Mouse (Mus musculus) intestine, embryonic 16.5 days (tissue): ENCODE results near the gene Rps16. TPM values are rescaled to one million over a fixed set of nuclear protein-coding genes. Genes with fewer than 3 reads are reported as not detected.
"Not testable (repeated sequence)": the region's sequence is repeated elsewhere in the genome, so short reads cannot be mapped to it uniquely, and the experiment has no call there.

ENCODE experiments used
- ATAC-seq: fragments of 200-750 bp; cut with Nextera tagmentation; 2 replicates; pipeline ENCODE4 v1.8.0; 2017; ENCODE audit warnings: moderate TSS enrichment, moderate library complexity
- H3K27ac ChIP-seq: fragments of 300-500 bp; sonication (generic); 2 replicates; pipeline ENCODE4 v1.5.1; 2014; ENCODE audit warnings: mild to moderate bottlenecking, low read length
- H3K27me3 ChIP-seq: fragments of 300-500 bp; sonication (generic); replicated peaks from 2 replicates; pipeline ENCODE4 v1.6.1; 2014; ENCODE audit warnings: low read length, control low read depth, mixed read lengths; ENCODE audit not compliant: control insufficient read depth, insufficient read depth
- H3K36me3 ChIP-seq: fragments of 300-500 bp; sonication (generic); 2 replicates; pipeline ENCODE4 v1.6.1; 2014; ENCODE audit warnings: low read length, control low read depth; ENCODE audit not compliant: control insufficient read depth, insufficient read depth
- H3K4me1 ChIP-seq: fragments of 300-500 bp; sonication (generic); 2 replicates; pipeline ENCODE4 v1.6.1; 2014; ENCODE audit warnings: low read length, control low read depth, mixed read lengths; ENCODE audit not compliant: control insufficient read depth, insufficient read depth
- H3K4me2 ChIP-seq: fragments of 300-500 bp; sonication (generic); 2 replicates; pipeline ENCODE4 v1.6.1; 2014; ENCODE audit warnings: low read depth, low read length, control low read depth
- H3K4me3 ChIP-seq: fragments of 300-500 bp; sonication (generic); 2 replicates; pipeline ENCODE4 v1.5.1; 2014; ENCODE audit warnings: mild to moderate bottlenecking, low read length
- H3K9ac ChIP-seq: fragments of 300-500 bp; sonication (generic); 2 replicates; pipeline ENCODE4 v1.6.1; 2014; ENCODE audit warnings: low read depth, low read length
- H3K9me3 ChIP-seq: fragments of 300-500 bp; sonication (generic); 2 replicates; pipeline ENCODE4 v1.6.1; 2016; ENCODE audit warnings: low read length, control low read depth; ENCODE audit not compliant: control insufficient read depth
- WGBS: fragments of 180-500 bp; shearing (Covaris S2); extraction: QIAGEN DNeasy Blood & Tissue Kit; methylation state at CpG from one replicate; pipeline ENCODE4 v1.1.7; 2014; 5-methylcytosine and 5-hydroxymethylcytosine counted together
- polyA plus RNA-seq: library from polyadenylated mRNA; unstranded; fragments of >200 nt; fragmentation: Nextera tagmentation; extraction: Ambion mirVana; gene quantifications from 2 replicates; pipeline ENCODE4 v1.2.1, GENCODE M21; 2015

Gene Rps16
- polyA plus RNA-seq, 1 experiment from 2014 or later = 1,010 TPM

- WGBS = 37% methylated on average over 11 of the region's 11 CpGs
- ATAC-seq = peak; percentile 70
- Histone ChIP-seq H3K36me3 (peaks cover under 1% of the 10 kb centered on the region; the same call in 1 of the 2 replicates), H3K9ac (peak overlapping the region; percentile 79), H3K27me3 (no peaks in the 10 kb centered on the region), H3K9me3 (no peaks in the 10 kb centered on the region), H3K4me1 (peaks cover 47% of the 10 kb centered on the region), H3K4me3 (no peak overlapping the region), H3K27ac (peak overlapping the region; percentile 100), H3K4me2 (peak overlapping the region; percentile 62)
These were observed 32.5 kb downstream of the Rps16 start for GRCm38 (mm10) chr7:28382981-28383396.

GRCm38 (mm10) chr7:28383606-28384005 lies 33.2 kb downstream of the Rps16 start:
- Histone ChIP-seq H3K36me3 (peaks cover 5% of the 10 kb centered on the region; the same call in 1 of the 2 replicates), H3K9ac (0 out of 2 replicates have a peak overlapping the region, but pooled peaks have one; percentile 35), H3K9me3 (no peaks in the 10 kb centered on the region), H3K4me3 (no peak overlapping the region), H3K4me1 (peaks cover 45% of the 10 kb centered on the region), H3K27me3 (no peaks in the 10 kb centered on the region), H3K4me2 (no peak overlapping the region), H3K27ac (peak overlapping the region; percentile 100)
- ATAC-seq = no peak
- WGBS = 72% methylated on average over 4 of the region's 4 CpGs

- Histone ChIP-seq H3K27ac (peak overlapping the region; percentile 100), H3K36me3 (peaks cover 8% of the 10 kb centered on the region; the same call in 1 of the 2 replicates), H3K4me2 (no peak overlapping the region), H3K9ac (no peak overlapping the region), H3K9me3 (no peaks in the 10 kb centered on the region), H3K4me3 (no peak overlapping the region), H3K4me1 (peaks cover 45% of the 10 kb centered on the region), H3K27me3 (no peaks in the 10 kb centered on the region)
- no peak for ATAC-seq
- 78% methylated on average over 6 of the region's 6 CpGs for WGBS
These were observed 33.7 kb downstream of the Rps16 start for GRCm38 (mm10) chr7:28384162-28384561.

- WGBS = 88% methylated on average over 9 of the region's 9 CpGs
- Histone ChIP-seq H3K36me3 (peaks cover 12% of the 10 kb centered on the region), H3K9ac (no peak overlapping the region), H3K27me3 (no peaks in the 10 kb centered on the region), H3K4me3 (no peak overlapping the region), H3K27ac (no peak overlapping the region), H3K9me3 (no peaks in the 10 kb centered on the region), H3K4me2 (no peak overlapping the region), H3K4me1 (peaks cover 38% of the 10 kb centered on the region)
- no peak for ATAC-seq
These were observed 34.7 kb downstream of the Rps16 start for GRCm38 (mm10) chr7:28385196-28385595.

GRCm38 (mm10) chr7:28386007-28386406 lies 35.6 kb downstream of the Rps16 start:
- 81% methylated on average over 7 of the region's 7 CpGs for WGBS
- Histone ChIP-seq H3K4me2 (no peak overlapping the region), H3K9me3 (no peaks in the 10 kb centered on the region), H3K9ac (peak overlapping the region; percentile 43), H3K4me3 (no peak overlapping the region), H3K27ac (peak overlapping the region; percentile 77), H3K27me3 (no peaks in the 10 kb centered on the region), H3K4me1 (peaks cover 32% of the 10 kb centered on the region), H3K36me3 (peaks cover 15% of the 10 kb centered on the region)
- no peak for ATAC-seq

- Histone ChIP-seq H3K27me3 (no peaks in the 10 kb centered on the region), H3K4me3 (no peak overlapping the region), H3K27ac (peak overlapping the region; percentile 77), H3K4me2 (no peak overlapping the region), H3K36me3 (peaks cover 15% of the 10 kb centered on the region), H3K4me1 (peaks cover 30% of the 10 kb centered on the region), H3K9ac (peak overlapping the region; percentile 43), H3K9me3 (no peaks in the 10 kb centered on the region)
- ATAC-seq = peak; percentile 16
- WGBS = 2% methylated on average over 4 of the region's 4 CpGs
These were observed 36.0 kb downstream of the Rps16 start for GRCm38 (mm10) chr7:28386462-28386861.

- 78% methylated on average over 6 of the region's 6 CpGs for WGBS
These were observed 36.4 kb downstream of the Rps16 start for GRCm38 (mm10) chr7:28386877-28387276.

GRCm38 (mm10) chr7:28387384-28387783 lies 36.9 kb downstream of the Rps16 start:
- ATAC-seq, H3K27ac ChIP-seq, H3K9me3 ChIP-seq, H3K9ac ChIP-seq, H3K4me2 ChIP-seq, H3K27me3 ChIP-seq, H3K4me3 ChIP-seq: not testable (repeated sequence)
- Histone ChIP-seq H3K4me1 (peaks cover 29% of the 10 kb centered on the region), H3K36me3 (peaks cover 15% of the 10 kb centered on the region)
- WGBS = 80% methylated on average over 7 of the region's 7 CpGs

More at GRCm38 (mm10) chr7:28386877-28387276, 36.4 kb downstream of the Rps16 start:
- H3K27me3 ChIP-seq, H3K4me2 ChIP-seq, H3K4me3 ChIP-seq, H3K9ac ChIP-seq, H3K27ac ChIP-seq, H3K9me3 ChIP-seq, ATAC-seq: not testable (repeated sequence)
- Histone ChIP-seq H3K4me1 (peaks cover 30% of the 10 kb centered on the region), H3K36me3 (peaks cover 15% of the 10 kb centered on the region)

- H3K9me3 ChIP-seq = no peaks in the 10 kb centered on the region
- H3K9ac ChIP-seq = no peak overlapping the region
- peaks cover 15% of the 10 kb centered on the region for H3K36me3 ChIP-seq
- no peak overlapping the region for H3K27ac ChIP-seq
- H3K4me3 ChIP-seq = no peak overlapping the region
- H3K4me2 ChIP-seq = no peak overlapping the region
- H3K27me3 ChIP-seq = no peaks in the 10 kb centered on the region
- H3K4me1 ChIP-seq = peaks cover 16% of the 10 kb centered on the region
- no peak for ATAC-seq
- 97% methylated on average over 3 of the region's 3 CpGs for WGBS
These were observed 39.9 kb downstream of the Rps16 start for GRCm38 (mm10) chr7:28390331-28390730.
